Mouse (Mus musculus): ENCODE results near the gene Cntnap5b. TPM values are rescaled to one million over a fixed set of nuclear protein-coding genes. Genes with fewer than 3 reads are reported as not detected.

The Cntnap5b gene
- total and polyA plus RNA-seq, 3 experiments = not detected

GRCm38 (mm10) chr1:100430038-100430774 is 657.6 kb downstream of the Cntnap5b start:
- DNase-seq (ENCODE audit: extremely low read depth) = no peak
- H3K9me3 ChIP-seq (replicated peaks; ENCODE audit: low read length) = peaks cover 24% of the 10 kb centered on the region
- H3K27ac ChIP-seq (ENCODE audit: insufficient read depth, low read depth) = no peak overlapping the region
- H3K79me2 ChIP-seq (replicated peaks; ENCODE audit: control insufficient read depth, extremely low read depth, insufficient read depth, poor library complexity, severe bottlenecking) = no peaks in the 10 kb centered on the region
- H3K36me3 ChIP-seq (replicated peaks in 1 of 2; ENCODE audit: control insufficient read depth in 1 of 2, insufficient read depth in 1 of 2, low read length in 1 of 2) = no peaks in the 10 kb centered on the region
- H3K27me3 ChIP-seq (replicated peaks) = no peaks in the 10 kb centered on the region
- no peaks in the 10 kb centered on the region for H3K4me1 ChIP-seq (ENCODE audit: control insufficient read depth in 1 of 2, insufficient read depth in 2 of 2)
- H3K4me3 ChIP-seq (replicated peaks in 1 of 3; ENCODE audit: low read depth in 2 of 3, low read length in 2 of 3, poor library complexity in 1 of 3) = no peak overlapping the region
- H3K4me2 ChIP-seq (ENCODE audit: insufficient read depth, low read depth, poor library complexity, severe bottlenecking) = no peak overlapping the region
- H3K9ac ChIP-seq (ENCODE audit: insufficient read depth, low read depth) = no peak overlapping the region
- dilution Hi-C loops (cut with MboI; ENCODE audit: extremely low pct_ligation_motif_present, extremely low pct_unique_long_range_greater_than_20kb, low sequenced_read_pairs) = no loop called here
- TF ChIP-seq TBP (conservative IDR thresholded peaks at IDR 0.05; ENCODE audit: low read depth, low read length) = no peak
- TF ChIP-seq NELFE (IDR thresholded peaks at IDR 0.05; ENCODE audit: low read depth, low read length) = no peak
- no peak for TF ChIP-seq JUND (conservative IDR thresholded peaks at IDR 0.05; ENCODE audit: low read depth, low read length)
- TF ChIP-seq ZNF384 (IDR thresholded peaks at IDR 0.05; ENCODE audit: low read depth, low read length) = no peak
- no peak for TF ChIP-seq SMC3 (IDR thresholded peaks at IDR 0.05; ENCODE audit: low read depth, low read length)
- in situ Hi-C loops (cut with MboI; ENCODE audit: low pct_ligation_motif_present, low pct_unique_long_range_greater_than_20kb, low sequenced_read_pairs) = no loop called here

- in situ Hi-C loops (cut with MboI; ENCODE audit: low pct_ligation_motif_present, low pct_unique_long_range_greater_than_20kb, low sequenced_read_pairs) (no loop called here), dilution Hi-C loops (cut with MboI; ENCODE audit: extremely low pct_ligation_motif_present, extremely low pct_unique_long_range_greater_than_20kb, low sequenced_read_pairs) (no loop called here)
- Histone ChIP-seq H3K27ac (ENCODE audit: insufficient read depth, low read depth) (no peak overlapping the region), H3K9me3 (replicated peaks; ENCODE audit: low read length) (peaks cover 11% of the 10 kb centered on the region), H3K36me3 (replicated peaks in 1 of 2; ENCODE audit: control insufficient read depth in 1 of 2, insufficient read depth in 1 of 2, low read length in 1 of 2) (no peaks in the 10 kb centered on the region), H3K4me3 (replicated peaks in 1 of 3; ENCODE audit: low read depth in 2 of 3, low read length in 2 of 3, poor library complexity in 1 of 3) (no peak overlapping the region), H3K4me2 (ENCODE audit: insufficient read depth, low read depth, poor library complexity, severe bottlenecking) (no peak overlapping the region), H3K4me1 (ENCODE audit: control insufficient read depth in 1 of 2, insufficient read depth in 2 of 2) (no peaks in the 10 kb centered on the region), H3K9ac (ENCODE audit: insufficient read depth, low read depth) (no peak overlapping the region), H3K27me3 (replicated peaks) (no peaks in the 10 kb centered on the region), H3K79me2 (replicated peaks; ENCODE audit: control insufficient read depth, extremely low read depth, insufficient read depth, poor library complexity, severe bottlenecking) (no peaks in the 10 kb centered on the region)
- DNase-seq (ENCODE audit: extremely low read depth) = no peak
- no peak for TF ChIP-seq ZKSCAN1 (IDR thresholded peaks at IDR 0.05; ENCODE audit: borderline replicate concordance, low read depth, low read length)
- TF ChIP-seq ZC3H11A (IDR thresholded peaks at IDR 0.05; ENCODE audit: low read depth, low read length) = no peak
- TF ChIP-seq CTCF (conservative IDR thresholded peaks at IDR 0.05 in 1 of 2, IDR thresholded peaks at IDR 0.05 in 1 of 2; ENCODE audit: low read depth in 2 of 2, low read length in 2 of 2) = no peak
- no peak for TF ChIP-seq JUN (IDR thresholded peaks at IDR 0.05; ENCODE audit: insufficient read depth, low read depth, low read length)
- no peak for TF ChIP-seq SMC3 (IDR thresholded peaks at IDR 0.05; ENCODE audit: low read depth, low read length)
- TF ChIP-seq MXI1 (IDR thresholded peaks at IDR 0.05; ENCODE audit: low read depth, low read length) = no peak
- TF ChIP-seq MAX (IDR thresholded peaks at IDR 0.05; ENCODE audit: low read length) = no peak
- no peak for TF ChIP-seq PAX5 (IDR thresholded peaks at IDR 0.05; ENCODE audit: low read length)
- TF ChIP-seq ETS1 (conservative IDR thresholded peaks at IDR 0.05; ENCODE audit: low read depth, low read length) = no peak
- no peak for TF ChIP-seq POLR2A (IDR thresholded peaks at IDR 0.05; ENCODE audit: low read depth, low read length)
- TF ChIP-seq KAT2A (IDR thresholded peaks at IDR 0.05; ENCODE audit: insufficient replicate concordance, low read length) = no peak
- no peak for TF ChIP-seq NELFE (IDR thresholded peaks at IDR 0.05; ENCODE audit: low read depth, low read length)
- no peak for TF ChIP-seq GABPA (IDR thresholded peaks at IDR 0.05; ENCODE audit: insufficient replicate concordance, low read depth, low read length)
- no peak for TF ChIP-seq BHLHE40 (IDR thresholded peaks at IDR 0.05; ENCODE audit: low read depth, low read length)
- TF ChIP-seq USF1 (IDR thresholded peaks at IDR 0.05; ENCODE audit: low read depth, low read length) = no peak
- TF ChIP-seq RCOR1 (conservative IDR thresholded peaks at IDR 0.05; ENCODE audit: low read depth, low read length) = no peak
- no peak for TF ChIP-seq RAD21 (IDR thresholded peaks at IDR 0.05; ENCODE audit: low read depth, low read length)
Observed at GRCm38 (mm10) chr1:100463877-100464276, 691.3 kb downstream of the Cntnap5b start.
